Mouse (Mus musculus): ENCODE data around the gene Rbfox3. TPM values are rescaled to one million over a fixed set of nuclear protein-coding genes. Genes with fewer than 3 reads are reported as not detected.

The Rbfox3 gene
- polyA plus RNA-seq, 1 experiment from 2014 or later, result 0.82 TPM

DNA sequence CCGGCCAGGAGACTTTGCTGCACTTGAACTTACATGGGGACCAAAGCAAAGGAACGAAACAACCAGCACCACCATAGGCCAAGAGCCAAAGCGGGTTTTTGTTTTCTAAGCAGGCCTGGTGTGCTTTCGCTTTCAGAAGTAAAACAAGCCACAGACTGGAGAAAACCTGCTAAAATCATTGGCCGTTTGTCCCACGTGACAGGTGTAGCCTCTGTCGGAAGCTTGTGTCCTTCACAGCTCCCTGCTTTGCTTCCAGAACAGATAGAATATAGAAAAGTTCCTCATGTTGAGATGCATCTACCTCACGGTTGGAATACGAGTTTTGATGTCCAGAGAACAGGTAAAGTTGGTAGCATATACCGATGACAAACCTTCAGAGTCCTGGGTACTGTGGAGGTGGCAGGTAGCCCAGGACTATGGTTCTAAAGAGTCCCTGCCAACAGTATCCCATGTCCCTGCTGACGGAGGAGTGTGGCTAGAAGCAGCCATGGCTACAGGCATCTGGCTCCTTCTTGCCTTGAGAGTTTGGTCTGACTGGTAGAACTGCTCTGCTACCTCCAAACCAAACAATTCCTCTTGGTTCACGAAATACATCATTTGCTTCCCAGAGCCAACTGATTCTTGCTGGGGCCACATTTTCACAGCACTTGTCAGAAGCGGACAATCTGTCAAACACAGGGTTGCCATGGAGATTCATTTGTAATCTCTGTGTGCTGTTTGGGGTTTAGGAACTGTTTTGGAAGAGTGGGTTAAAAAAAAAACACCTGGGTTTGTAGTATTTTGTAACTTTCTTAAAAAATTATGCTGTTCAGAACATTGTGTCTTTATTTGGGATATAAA, 258.8 kb downstream of the Rbfox3 start:
- WGBS, result 82% methylated on average over 13 of the region's 13 CpGs
- no peak for ATAC-seq (replicated peaks; ENCODE audit: low FRiP score, low read depth)

DNA sequence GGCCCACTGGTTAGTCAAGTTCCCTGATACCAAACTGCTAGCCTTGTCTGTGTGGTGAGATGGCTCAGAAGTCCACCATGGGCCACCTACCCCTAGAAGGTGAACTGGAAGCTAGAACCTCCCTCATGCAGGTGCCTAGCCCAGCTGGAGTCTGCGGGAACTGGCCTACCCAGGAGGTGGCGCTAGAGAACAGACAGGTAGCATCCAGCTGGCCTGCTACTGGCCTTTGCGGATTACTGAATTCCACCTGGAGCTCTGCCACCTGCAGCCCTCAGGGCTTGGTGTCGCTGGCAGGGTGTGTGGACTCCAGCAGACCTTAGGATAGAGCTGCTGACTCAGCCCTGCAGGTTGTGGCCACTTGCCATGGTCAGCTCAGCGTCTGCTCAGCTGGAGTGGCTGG, 263.0 kb downstream of the Rbfox3 start:
- Histone ChIP-seq H3K4me2 (ENCODE audit: low read length) (no peak overlapping the region), H3K9ac (ENCODE audit: low read depth, low read length) (no peak overlapping the region), H3K9me3 (replicated peaks; ENCODE audit: low read length) (no peaks in the 10 kb centered on the region), H3K36me3 (ENCODE audit: insufficient read depth, low read length) (no peaks in the 10 kb centered on the region), H3K27me3 (ENCODE audit: insufficient read depth, low read length) (no peaks in the 10 kb centered on the region), H3K27ac (no peak overlapping the region), H3K4me1 (replicated peaks; ENCODE audit: insufficient read depth, low read length) (no peaks in the 10 kb centered on the region), H3K4me3 (replicated peaks; ENCODE audit: low read depth, low read length) (no peak overlapping the region)
- ATAC-seq (replicated peaks; ENCODE audit: low FRiP score, low read depth), result no peak
- TF ChIP-seq CTCF (IDR thresholded peaks at IDR 0.05; ENCODE audit: low read depth), result peak; percentile 66
- WGBS, result 19% methylated on average over 5 of the region's 5 CpGs
- DNase-seq (ENCODE audit: low spot score), result peak; percentile 27

More for the DNA sequence above, 258.8 kb downstream of the Rbfox3 start:
- no peak for DNase-seq (ENCODE audit: low spot score)
- no peak for TF ChIP-seq CTCF (IDR thresholded peaks at IDR 0.05; ENCODE audit: low read depth)
- H3K27ac ChIP-seq, result no peak overlapping the region
- no peak overlapping the region for H3K4me2 ChIP-seq (ENCODE audit: low read length)
- no peaks in the 10 kb centered on the region for H3K27me3 ChIP-seq (ENCODE audit: insufficient read depth, low read length)
- H3K4me3 ChIP-seq (replicated peaks; ENCODE audit: low read depth, low read length), result no peak overlapping the region
- H3K36me3 ChIP-seq (ENCODE audit: insufficient read depth, low read length), result no peaks in the 10 kb centered on the region
- H3K9me3 ChIP-seq (replicated peaks; ENCODE audit: low read length), result no peaks in the 10 kb centered on the region
- no peak overlapping the region for H3K9ac ChIP-seq (ENCODE audit: low read depth, low read length)
- no peaks in the 10 kb centered on the region for H3K4me1 ChIP-seq (replicated peaks; ENCODE audit: insufficient read depth, low read length)

DNA sequence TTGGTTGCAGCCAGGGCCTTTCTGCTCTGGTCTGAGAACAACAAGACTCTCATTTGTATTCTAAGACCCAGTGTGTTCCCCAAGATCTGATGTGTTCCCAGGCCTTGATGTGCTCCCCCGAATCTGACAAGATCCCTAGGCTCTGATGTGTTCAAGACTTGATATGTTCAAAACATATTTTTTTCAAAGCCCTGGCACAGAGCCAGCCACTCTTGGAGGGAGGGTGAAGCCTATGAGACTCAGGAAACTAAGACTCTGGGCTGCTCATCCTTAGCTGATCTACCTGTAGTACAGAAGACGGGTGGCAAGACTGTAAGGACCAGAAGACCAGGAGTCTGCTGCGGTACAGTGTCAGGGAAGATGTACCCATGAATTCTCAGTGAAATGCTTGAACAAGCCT, 264.5 kb downstream of the Rbfox3 start:
- no peak overlapping the region for H3K9ac ChIP-seq (ENCODE audit: low read depth, low read length)
- H3K9me3 ChIP-seq (replicated peaks; ENCODE audit: low read length), result no peaks in the 10 kb centered on the region
- DNase-seq (ENCODE audit: low spot score) (no peak), ATAC-seq (replicated peaks; ENCODE audit: low FRiP score, low read depth) (no peak)
- no peaks in the 10 kb centered on the region for H3K4me1 ChIP-seq (replicated peaks; ENCODE audit: insufficient read depth, low read length)
- no peak overlapping the region for H3K27ac ChIP-seq
- WGBS, result 82% methylated on average over 3 of the region's 3 CpGs
- no peak for TF ChIP-seq CTCF (IDR thresholded peaks at IDR 0.05; ENCODE audit: low read depth)
- no peak overlapping the region for H3K4me2 ChIP-seq (ENCODE audit: low read length)
- no peak overlapping the region for H3K4me3 ChIP-seq (replicated peaks; ENCODE audit: low read depth, low read length)
- H3K36me3 ChIP-seq (ENCODE audit: insufficient read depth, low read length), result no peaks in the 10 kb centered on the region
- no peaks in the 10 kb centered on the region for H3K27me3 ChIP-seq (ENCODE audit: insufficient read depth, low read length)

DNA sequence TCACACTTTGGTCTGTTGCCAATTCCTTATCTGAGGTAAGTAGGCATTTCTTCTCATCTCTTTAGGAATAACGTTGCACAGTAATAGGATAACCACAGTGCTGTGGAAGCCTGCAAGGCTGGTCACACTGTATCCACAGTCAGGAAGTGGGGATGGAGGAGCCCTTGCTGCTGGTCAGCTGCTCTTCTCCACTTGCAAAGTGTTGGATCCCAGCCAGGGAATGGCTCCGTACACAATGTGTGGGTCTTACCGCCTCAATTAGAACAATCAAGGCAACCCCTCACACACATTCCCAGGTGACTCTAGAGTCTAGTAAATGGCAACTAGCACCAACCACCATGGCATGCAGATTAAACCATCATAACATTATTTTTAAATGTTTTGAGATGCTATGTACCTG, 266.2 kb downstream of the Rbfox3 start:
- no peaks in the 10 kb centered on the region for H3K9me3 ChIP-seq (replicated peaks; ENCODE audit: low read length)
- H3K4me2 ChIP-seq (ENCODE audit: low read length), result no peak overlapping the region
- no peaks in the 10 kb centered on the region for H3K36me3 ChIP-seq (ENCODE audit: insufficient read depth, low read length)
- no peaks in the 10 kb centered on the region for H3K27me3 ChIP-seq (ENCODE audit: insufficient read depth, low read length)
- H3K4me1 ChIP-seq (replicated peaks; ENCODE audit: insufficient read depth, low read length), result no peaks in the 10 kb centered on the region
- no peak for TF ChIP-seq CTCF (IDR thresholded peaks at IDR 0.05; ENCODE audit: low read depth)
- H3K27ac ChIP-seq, result no peak overlapping the region
- no peak overlapping the region for H3K4me3 ChIP-seq (replicated peaks; ENCODE audit: low read depth, low read length)
- 84% methylated on average over 3 of the region's 3 CpGs for WGBS
- ATAC-seq (replicated peaks; ENCODE audit: low FRiP score, low read depth) (no peak), DNase-seq (ENCODE audit: low spot score) (no peak)
- H3K9ac ChIP-seq (ENCODE audit: low read depth, low read length), result no peak overlapping the region

DNA sequence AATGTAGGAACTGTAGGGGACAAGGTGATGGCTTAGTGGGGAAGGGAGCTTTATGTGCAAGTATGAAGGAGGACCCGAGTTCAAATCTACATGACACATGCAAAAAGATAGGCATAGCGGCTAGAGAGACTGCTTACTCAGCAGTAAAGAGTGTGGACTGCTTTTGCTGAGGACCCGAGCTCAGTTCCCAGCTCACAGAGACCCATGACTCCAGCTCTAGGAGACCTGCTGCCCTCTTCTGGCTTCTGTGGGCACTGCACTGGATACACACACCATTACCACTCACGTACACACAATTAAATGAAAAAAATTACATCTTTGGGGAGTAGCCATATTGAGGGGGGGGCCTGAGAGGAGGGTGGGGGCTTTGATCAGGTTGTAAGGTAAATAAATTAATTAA, 270.7 kb downstream of the Rbfox3 start:
- Histone ChIP-seq H3K4me1 (replicated peaks; ENCODE audit: insufficient read depth, low read length) (no peaks in the 10 kb centered on the region), H3K9ac (ENCODE audit: low read depth, low read length) (no peak overlapping the region), H3K9me3 (replicated peaks; ENCODE audit: low read length) (no peaks in the 10 kb centered on the region), H3K4me3 (replicated peaks; ENCODE audit: low read depth, low read length) (no peak overlapping the region), H3K4me2 (ENCODE audit: low read length) (no peak overlapping the region), H3K27ac (no peak overlapping the region), H3K36me3 (ENCODE audit: insufficient read depth, low read length) (no peaks in the 10 kb centered on the region), H3K27me3 (ENCODE audit: insufficient read depth, low read length) (no peaks in the 10 kb centered on the region)
- TF ChIP-seq CTCF (IDR thresholded peaks at IDR 0.05; ENCODE audit: low read depth), result no peak; the same call in 1 of the 2 replicates
- no peak for ATAC-seq (replicated peaks; ENCODE audit: low FRiP score, low read depth)
- no peak for DNase-seq (ENCODE audit: low spot score)
- WGBS, result 78% methylated on average over 4 of the region's 4 CpGs

DNA sequence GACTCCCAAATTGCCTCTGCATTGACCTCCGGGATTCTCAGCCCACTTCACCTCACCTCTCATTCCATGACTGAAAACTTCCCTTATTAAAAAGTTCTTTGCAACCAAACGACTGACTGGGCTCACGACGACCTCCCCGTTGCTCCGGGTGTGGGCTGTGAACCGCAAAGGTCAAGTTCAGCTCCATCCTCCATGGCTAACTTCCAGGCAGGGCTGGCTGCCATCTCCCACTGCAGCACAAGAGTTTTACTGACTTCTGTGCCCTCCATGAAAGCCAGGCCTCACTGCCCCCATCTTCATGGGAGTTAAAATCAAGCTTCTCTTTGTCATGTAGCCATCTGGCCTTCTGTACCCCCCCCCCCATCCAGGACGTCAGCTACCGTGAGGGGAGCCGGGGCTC, 273.7 kb downstream of the Rbfox3 start:
- Histone ChIP-seq H3K4me3 (replicated peaks; ENCODE audit: low read depth, low read length) (no peak overlapping the region), H3K27me3 (ENCODE audit: insufficient read depth, low read length) (no peaks in the 10 kb centered on the region), H3K27ac (no peak overlapping the region), H3K9me3 (replicated peaks; ENCODE audit: low read length) (no peaks in the 10 kb centered on the region), H3K4me2 (ENCODE audit: low read length) (no peak overlapping the region), H3K9ac (ENCODE audit: low read depth, low read length) (no peak overlapping the region), H3K4me1 (replicated peaks; ENCODE audit: insufficient read depth, low read length) (no peaks in the 10 kb centered on the region), H3K36me3 (ENCODE audit: insufficient read depth, low read length) (no peaks in the 10 kb centered on the region)
- no peak for TF ChIP-seq CTCF (IDR thresholded peaks at IDR 0.05; ENCODE audit: low read depth)
- 54% methylated on average over 10 of the region's 10 CpGs for WGBS
- ATAC-seq (replicated peaks; ENCODE audit: low FRiP score, low read depth), result no peak
- DNase-seq (ENCODE audit: low spot score), result no peak

Measured in kidney, postnatal 0 days (tissue).